Mouse (Mus musculus) kidney, embryonic 16.5 days (tissue): Measurements from ENCODE around the gene Ikbke. TPM values are rescaled to one million over a fixed set of nuclear protein-coding genes. Genes with fewer than 3 reads are reported as not detected.

ENCODE experiments used
- ATAC-seq: fragments of 200-750 bp; cut with Nextera tagmentation; 2 replicates; pipeline ENCODE4 v1.8.0; 2017; ENCODE audit warnings: moderate TSS enrichment; ENCODE audit not compliant: low FRiP score, low TSS enrichment
- H3K27ac ChIP-seq: fragments of 300-500 bp; sonication (generic); 2 replicates; pipeline ENCODE4 v1.5.1; 2014; ENCODE audit warnings: low read length
- H3K27me3 ChIP-seq: fragments of 300-500 bp; sonication (generic); 2 replicates; pipeline ENCODE4 v1.6.1; 2014; ENCODE audit warnings: low read length, control low read depth, mixed read lengths; ENCODE audit not compliant: insufficient read depth
- H3K36me3 ChIP-seq: fragments of 300-500 bp; sonication (generic); 2 replicates; pipeline ENCODE4 v1.6.1; 2014; ENCODE audit warnings: low read length, control low read depth, mixed read lengths; ENCODE audit not compliant: insufficient read depth
- H3K4me1 ChIP-seq: fragments of 300-500 bp; sonication (generic); 2 replicates; pipeline ENCODE4 v1.6.1; 2014; ENCODE audit warnings: low read length, control low read depth, mixed read lengths; ENCODE audit not compliant: insufficient read depth
- H3K4me2 ChIP-seq: fragments of 300-500 bp; sonication (generic); replicated peaks from 2 replicates; pipeline ENCODE4 v1.6.1; 2014; ENCODE audit warnings: low read depth, low read length
- H3K4me3 ChIP-seq: fragments of 300-500 bp; sonication (generic); 2 replicates; pipeline ENCODE4 v1.5.1; 2014; ENCODE audit warnings: mild to moderate bottlenecking, low read length
- H3K9ac ChIP-seq: fragments of 300-500 bp; sonication (generic); replicated peaks from 2 replicates; pipeline ENCODE4 v1.6.1; 2014; ENCODE audit warnings: low read length
- H3K9me3 ChIP-seq: fragments of 300-500 bp; sonication (generic); 2 replicates; pipeline ENCODE4 v1.6.1; 2016; ENCODE audit warnings: low read length, control low read depth
- WGBS: fragments of 180-500 bp; shearing (Covaris S2); extraction: QIAGEN DNeasy Blood & Tissue Kit; methylation state at CpG from one replicate; pipeline ENCODE4 v1.1.7; 2014; 5-methylcytosine and 5-hydroxymethylcytosine counted together
- polyA plus RNA-seq: library from polyadenylated mRNA; unstranded; fragments of >200 nt; fragmentation: Nextera tagmentation; extraction: Ambion mirVana; gene quantifications from 2 replicates; pipeline ENCODE4 v1.2.1, GENCODE M21; 2015

Ikbke gene
- polyA plus RNA-seq, 1 experiment from 2014 or later, result 4.8 TPM

DNA sequence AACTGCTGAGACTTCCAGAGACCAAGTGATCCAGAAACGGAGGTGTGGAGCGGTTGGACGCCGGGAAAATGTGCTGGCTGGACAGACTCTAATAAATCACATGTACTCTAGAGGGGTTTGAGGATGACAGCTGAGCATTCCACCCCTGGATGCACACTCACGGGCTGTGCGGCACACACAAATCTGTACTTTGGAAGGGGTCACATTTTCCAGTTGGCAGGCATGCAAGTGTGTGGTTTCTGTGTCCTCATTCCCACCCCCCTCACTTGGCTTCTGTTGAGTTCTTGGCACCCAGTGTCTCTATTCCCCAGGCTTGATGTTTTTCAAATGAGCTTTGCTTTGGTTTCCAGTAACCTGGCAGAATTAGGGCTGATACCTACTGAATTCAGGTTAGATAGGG is 20.4 kb upstream of the Ikbke start:
- H3K9me3 ChIP-seq, result no peaks in the 10 kb centered on the region
- no peaks in the 10 kb centered on the region for H3K27me3 ChIP-seq
- no peak overlapping the region for H3K27ac ChIP-seq
- H3K4me2 ChIP-seq, result no peak overlapping the region
- ATAC-seq, result no peak
- no peak overlapping the region for H3K4me3 ChIP-seq
- no peaks in the 10 kb centered on the region for H3K4me1 ChIP-seq
- 31% methylated on average over 6 of the region's 6 CpGs for WGBS
- peaks cover 12% of the 10 kb centered on the region; the same call in 1 of the 2 replicates for H3K36me3 ChIP-seq
- H3K9ac ChIP-seq, result no peak overlapping the region

DNA sequence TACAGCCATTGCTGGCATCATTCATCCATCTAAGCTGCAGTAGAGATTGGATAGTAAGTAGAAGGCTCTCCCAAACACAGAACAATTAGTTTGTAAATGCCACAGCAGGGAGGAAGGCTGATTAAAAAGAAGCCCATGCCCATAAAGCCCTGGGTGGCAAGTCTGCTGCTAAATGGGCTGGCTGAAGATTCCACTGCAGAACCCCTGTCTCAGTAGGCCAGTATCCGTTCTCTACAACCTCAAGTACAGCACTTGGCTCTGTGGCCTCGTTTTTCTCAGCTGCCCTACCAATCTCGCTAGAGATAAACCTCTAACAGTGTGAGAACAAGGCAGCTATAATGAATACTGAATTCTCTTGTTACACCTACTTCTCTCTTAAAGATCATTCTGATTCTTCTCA is 19.8 kb upstream of the Ikbke start:
- Histone ChIP-seq H3K4me1 (no peaks in the 10 kb centered on the region), H3K4me3 (no peak overlapping the region), H3K27me3 (no peaks in the 10 kb centered on the region), H3K27ac (no peak overlapping the region), H3K9me3 (no peaks in the 10 kb centered on the region), H3K4me2 (no peak overlapping the region), H3K36me3 (peaks cover 12% of the 10 kb centered on the region; the same call in 1 of the 2 replicates), H3K9ac (no peak overlapping the region)
- no peak for ATAC-seq
- 54% methylated on average over 3 of the region's 3 CpGs for WGBS

DNA sequence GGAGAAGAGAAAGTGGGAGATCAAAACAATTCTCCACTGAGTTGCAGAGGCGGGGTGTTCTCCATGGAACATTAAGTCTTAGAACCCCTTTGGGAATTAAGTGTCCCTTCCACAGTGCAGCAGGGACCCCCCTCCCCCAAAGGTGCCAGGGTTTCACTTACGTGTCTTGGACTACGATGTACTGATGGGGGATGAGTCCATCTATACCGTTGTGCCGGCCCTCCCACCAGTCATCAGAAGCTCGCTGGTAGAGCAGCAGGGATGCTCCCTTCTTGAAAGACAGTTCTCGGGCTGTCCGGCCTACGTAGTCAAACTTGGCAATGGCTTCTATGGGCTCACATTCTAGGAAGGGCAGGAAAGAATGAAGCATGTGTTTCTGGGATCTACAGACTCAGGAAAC is 18.8 kb upstream of the Ikbke start:
- WGBS, result 65% methylated on average over 9 of the region's 9 CpGs
- no peak for ATAC-seq
- Histone ChIP-seq H3K4me3 (no peak overlapping the region), H3K9ac (no peak overlapping the region), H3K4me2 (no peak overlapping the region), H3K36me3 (peaks cover 15% of the 10 kb centered on the region; the same call in 1 of the 2 replicates), H3K27ac (no peak overlapping the region), H3K27me3 (no peaks in the 10 kb centered on the region), H3K9me3 (no peaks in the 10 kb centered on the region), H3K4me1 (no peaks in the 10 kb centered on the region)

DNA sequence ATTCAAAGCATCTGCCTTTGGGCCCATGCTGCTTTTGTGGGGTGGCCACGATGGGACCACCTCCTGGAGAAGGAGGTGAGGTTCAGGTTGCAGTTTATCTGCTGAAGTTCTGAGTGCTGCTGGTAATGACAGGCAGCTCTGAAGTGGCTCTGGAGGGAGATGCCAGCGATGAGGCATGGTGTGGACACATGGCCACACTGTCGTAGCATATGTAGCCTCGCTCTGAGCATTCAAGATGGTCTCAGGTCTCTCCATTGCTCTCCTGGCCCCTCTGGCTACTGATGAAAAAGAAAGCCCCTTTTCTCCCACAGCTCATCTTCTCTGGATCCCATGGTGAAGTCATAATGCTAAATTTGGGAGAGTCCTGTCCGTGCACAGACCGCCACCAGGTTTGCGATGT is 17.3 kb upstream of the Ikbke start:
- Histone ChIP-seq H3K27me3 (no peaks in the 10 kb centered on the region), H3K4me1 (no peaks in the 10 kb centered on the region), H3K27ac (no peak overlapping the region), H3K4me3 (no peak overlapping the region), H3K36me3 (peaks cover 25% of the 10 kb centered on the region; the same call in 1 of the 2 replicates), H3K9me3 (no peaks in the 10 kb centered on the region), H3K4me2 (no peak overlapping the region), H3K9ac (no peak overlapping the region)
- WGBS, result 91% methylated on average over 7 of the region's 7 CpGs
- no peak for ATAC-seq

DNA sequence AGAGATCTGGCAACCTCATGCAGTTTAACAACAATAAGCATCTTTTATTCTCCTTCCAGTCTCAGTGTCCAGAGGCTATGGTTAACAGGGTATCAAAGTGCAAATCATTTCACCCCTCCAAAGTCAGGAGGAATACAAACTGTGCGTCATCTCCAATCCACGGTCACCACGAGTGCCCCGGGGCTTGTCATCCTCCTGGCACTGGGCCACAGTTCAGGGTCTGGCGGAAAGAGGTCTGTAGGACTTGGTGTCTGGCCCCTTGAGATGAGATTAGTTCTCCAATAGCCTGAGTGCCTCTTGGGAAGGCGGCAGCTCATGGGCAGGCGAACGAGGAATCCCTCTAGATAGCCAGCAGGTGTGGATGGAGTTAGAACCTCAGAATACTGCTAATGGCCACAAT is 15.8 kb upstream of the Ikbke start:
- Histone ChIP-seq H3K27me3 (no peaks in the 10 kb centered on the region), H3K36me3 (peaks cover 29% of the 10 kb centered on the region; the same call in 1 of the 2 replicates), H3K9ac (no peak overlapping the region), H3K4me2 (no peak overlapping the region), H3K27ac (no peak overlapping the region), H3K4me3 (no peak overlapping the region), H3K4me1 (no peaks in the 10 kb centered on the region), H3K9me3 (no peaks in the 10 kb centered on the region)
- 84% methylated on average over 8 of the region's 8 CpGs for WGBS
- no peak for ATAC-seq

DNA sequence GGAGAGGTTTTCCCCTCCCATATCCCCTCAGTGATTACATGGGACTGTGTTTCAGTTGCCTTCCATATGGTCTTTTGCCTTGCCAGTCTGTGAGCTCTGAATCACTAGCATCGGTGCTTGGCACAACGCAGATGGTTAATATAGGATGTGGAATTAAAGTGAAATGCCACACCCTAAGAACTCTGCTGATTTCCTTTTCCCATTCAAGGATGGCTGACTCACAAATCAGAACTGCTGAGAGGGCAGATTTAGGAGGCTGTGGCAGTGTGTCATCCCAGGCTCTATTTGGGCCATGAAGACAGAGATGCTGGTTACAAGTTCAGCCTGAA is 14.5 kb upstream of the Ikbke start:
- ATAC-seq, result no peak
- H3K9ac ChIP-seq, result no peak overlapping the region
- no peak overlapping the region for H3K4me3 ChIP-seq
- H3K27ac ChIP-seq, result no peak overlapping the region
- no peaks in the 10 kb centered on the region for H3K4me1 ChIP-seq
- H3K9me3 ChIP-seq, result no peaks in the 10 kb centered on the region
- 94% methylated on average over 2 of the region's 2 CpGs for WGBS
- peaks cover 34% of the 10 kb centered on the region; the same call in 1 of the 2 replicates for H3K36me3 ChIP-seq
- no peaks in the 10 kb centered on the region for H3K27me3 ChIP-seq
- H3K4me2 ChIP-seq, result no peak overlapping the region

DNA sequence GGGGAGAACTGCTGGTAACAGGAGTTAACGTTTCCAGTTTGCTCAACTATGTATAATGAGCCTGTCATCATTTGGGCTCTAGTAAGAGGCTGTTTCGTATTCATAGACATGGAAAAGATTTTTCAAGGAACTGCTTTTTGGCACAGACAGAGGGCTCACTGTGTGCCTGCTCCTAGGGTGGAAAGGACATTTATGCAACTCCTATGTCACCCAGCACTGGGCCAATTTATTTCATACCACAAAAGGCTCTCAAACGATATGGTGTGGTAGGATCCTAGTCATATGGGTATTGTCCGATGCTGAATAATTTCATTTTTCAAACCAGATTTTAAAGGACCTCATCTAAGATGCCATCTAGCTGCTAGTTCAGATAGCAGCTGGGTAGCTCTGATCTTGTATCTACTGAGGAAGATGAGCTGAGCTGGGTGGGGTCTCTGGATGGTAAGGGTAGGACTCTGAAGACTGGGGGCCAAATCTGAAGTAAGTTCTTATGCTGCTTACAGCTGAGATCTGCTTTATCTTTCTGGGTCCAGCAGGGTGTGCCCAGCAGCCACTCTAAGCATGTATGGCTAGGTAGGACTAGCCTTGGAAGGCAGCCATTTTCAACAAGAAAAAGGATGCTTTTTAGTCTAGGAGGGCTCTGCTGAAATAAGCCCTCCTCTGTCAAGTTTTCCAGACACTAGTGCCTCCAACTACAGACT is 14.0 kb upstream of the Ikbke start:
- no peak for ATAC-seq
- 88% methylated on average over 4 of the region's 4 CpGs for WGBS
- no peaks in the 10 kb centered on the region for H3K4me1 ChIP-seq
- peaks cover 38% of the 10 kb centered on the region; the same call in 1 of the 2 replicates for H3K36me3 ChIP-seq
- no peak overlapping the region for H3K4me3 ChIP-seq
- no peak overlapping the region for H3K9ac ChIP-seq
- no peaks in the 10 kb centered on the region for H3K27me3 ChIP-seq
- H3K9me3 ChIP-seq, result no peaks in the 10 kb centered on the region
- H3K27ac ChIP-seq, result no peak overlapping the region
- H3K4me2 ChIP-seq, result no peak overlapping the region

DNA sequence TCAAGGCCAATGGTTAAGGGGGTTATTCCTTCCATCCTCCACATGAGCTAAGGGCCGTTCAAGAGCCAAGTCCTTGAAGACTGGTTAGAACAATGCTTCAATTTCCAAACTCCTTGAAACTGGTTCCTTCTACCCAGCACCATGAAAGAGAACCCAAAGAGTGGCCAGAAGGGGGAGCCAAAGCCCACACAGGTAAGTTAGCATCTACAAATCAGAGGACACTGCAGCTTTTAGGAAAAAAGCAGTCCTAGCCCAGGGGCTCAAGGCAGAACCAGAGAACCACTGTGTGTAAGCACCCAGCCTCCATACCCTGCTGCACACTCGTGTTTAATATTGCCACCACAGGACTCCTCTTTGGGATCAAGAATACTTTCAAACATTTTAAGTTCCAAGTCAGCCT is 11.2 kb upstream of the Ikbke start:
- Histone ChIP-seq H3K9me3 (no peaks in the 10 kb centered on the region), H3K27me3 (no peaks in the 10 kb centered on the region), H3K4me1 (no peaks in the 10 kb centered on the region), H3K4me2 (no peak overlapping the region), H3K9ac (no peak overlapping the region), H3K4me3 (no peak overlapping the region), H3K27ac (no peak overlapping the region), H3K36me3 (peaks cover 38% of the 10 kb centered on the region)
- 44% methylated on average over 2 of the region's 2 CpGs for WGBS
- ATAC-seq, result no peak

DNA sequence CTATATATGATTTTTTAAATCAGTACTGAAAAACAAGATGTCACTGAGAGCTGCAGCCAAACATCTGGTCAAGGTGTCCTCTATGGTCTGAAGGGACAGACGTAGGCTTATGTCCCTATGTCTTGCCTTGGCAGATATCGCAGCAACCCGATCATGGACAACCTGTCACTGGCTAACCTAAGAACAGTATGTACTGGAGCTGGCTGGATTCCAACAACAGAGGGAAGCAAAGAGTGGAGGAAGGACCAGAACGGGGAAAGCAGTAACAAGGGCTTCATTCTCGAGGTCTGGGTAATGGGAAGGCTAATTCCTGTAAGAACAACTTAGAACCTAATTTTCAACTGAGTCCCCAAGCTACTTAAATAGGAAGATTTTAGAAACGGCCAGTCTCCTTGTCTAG is 9.5 kb upstream of the Ikbke start:
- Histone ChIP-seq H3K9ac (no peak overlapping the region), H3K4me1 (no peaks in the 10 kb centered on the region), H3K4me2 (no peak overlapping the region), H3K4me3 (no peak overlapping the region), H3K27ac (no peak overlapping the region), H3K9me3 (no peaks in the 10 kb centered on the region), H3K27me3 (no peaks in the 10 kb centered on the region), H3K36me3 (peaks cover 31% of the 10 kb centered on the region)
- 87% methylated on average over 6 of the region's 6 CpGs for WGBS
- no peak for ATAC-seq

DNA sequence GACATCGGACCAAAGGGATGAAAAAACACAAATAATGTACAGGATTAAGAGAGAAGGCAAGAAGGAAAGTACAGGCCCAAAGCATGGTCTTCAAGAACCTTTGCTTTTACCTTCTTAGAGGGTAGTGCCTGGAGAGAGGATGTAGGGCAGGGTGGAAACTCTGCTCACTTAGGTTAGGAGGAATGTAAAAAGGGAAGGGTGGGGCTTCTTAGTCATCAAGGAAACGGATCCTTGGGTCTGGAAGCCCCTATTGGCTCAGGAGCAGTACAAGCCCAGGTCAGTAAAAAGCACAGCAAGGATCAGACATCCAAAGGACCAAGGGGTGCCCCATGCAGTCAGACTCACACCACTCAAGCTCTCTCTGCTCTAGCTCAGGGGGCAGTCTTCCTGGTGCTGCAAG is 7.9 kb upstream of the Ikbke start:
- WGBS, result 72% methylated on average over 2 of the region's 2 CpGs
- H3K27ac ChIP-seq, result no peak overlapping the region
- H3K9me3 ChIP-seq, result no peaks in the 10 kb centered on the region
- no peaks in the 10 kb centered on the region for H3K4me1 ChIP-seq
- peaks cover 23% of the 10 kb centered on the region for H3K36me3 ChIP-seq
- H3K4me2 ChIP-seq, result no peak overlapping the region
- H3K9ac ChIP-seq, result no peak overlapping the region
- H3K4me3 ChIP-seq, result no peak overlapping the region
- no peaks in the 10 kb centered on the region for H3K27me3 ChIP-seq
- ATAC-seq, result no peak
